Mouse (Mus musculus) urinary bladder, postnatal 0 days (tissue): ENCODE measurements around the gene Fau. TPM values are rescaled to one million over a fixed set of nuclear protein-coding genes. Genes with fewer than 3 reads are reported as not detected.

Experiments used
- microRNA-seq: library from miRNA; unstranded; fragments of <30 nt; microRNA quantifications from one replicate; pipeline ENCODE4, GENCODE M21; 2016
- polyA plus RNA-seq: library from polyadenylated mRNA; unstranded; fragments of >200 nt; fragmentation: Nextera tagmentation; extraction: Ambion mirVana; gene quantifications from 2 replicates; pipeline ENCODE4 v1.2.1, GENCODE M21; 2015

The Fau gene
- 611 and 659 TPM in 2 replicates for polyA plus RNA-seq

GRCm38 (mm10) chr19:6057313-6058096 lies at the start of gene Fau, which contains the start of gene Mrpl49:
Gene Fau (plus strand): TSS chr19:6057844.
Gene Mrpl49 (minus strand): TSS chr19:6057785.

GRCm38 (mm10) chr19:6015511-6016315 lies 41.9 kb upstream of the Fau start, which contains the start of gene Capn1:
Gene Capn1 (minus strand): TSS chr19:6015897.

GRCm38 (mm10) chr19:6046294-6047153 lies 11.1 kb upstream of the Fau start, which contains the start of gene Syvn1:
Gene Syvn1 (plus strand): TSS chr19:6046576.

GRCm38 (mm10) chr19:6061021-6061533 lies 3.4 kb downstream of the Fau start, which contains the start of gene Znhit2:
Gene Znhit2 (plus strand): TSS chr19:6061192.

GRCm38 (mm10) chr19:6067724-6068415 lies 10.2 kb downstream of the Fau start, which contains the start of gene Tm7sf2:
Gene Tm7sf2 (minus strand): TSS chr19:6068373.

GRCm38 (mm10) chr19:6076564-6077393 lies 19.1 kb downstream of the Fau start, which contains the start of gene Vps51:
Gene Vps51 (minus strand): TSS chr19:6077231.

GRCm38 (mm10) chr19:6079983-6080480 lies 22.4 kb downstream of the Fau start, which contains the start of gene Tmem262:
Gene Tmem262 (plus strand): TSS chr19:6080033.

GRCm38 (mm10) chr19:6082156-6082555 lies 24.5 kb downstream of the Fau start, which contains the start of gene Gm28374:
Gene Gm28374 (minus strand): TSS chr19:6082256.

GRCm38 (mm10) chr19:6084478-6085248 lies 27.0 kb downstream of the Fau start, which contains the start of the genes Zfpl1 and Cdca5:
Gene Zfpl1 (minus strand): TSS chr19:6084956.
Gene Cdca5 (plus strand): TSS chr19:6084983.

GRCm38 (mm10) chr19:6094119-6094518 lies 36.5 kb downstream of the Fau start, which contains the start of gene AC131692.1:
Gene AC131692.1 (plus strand): TSS chr19:6094419.

GRCm38 (mm10) chr19:6105586-6105985 lies 47.9 kb downstream of the Fau start, which contains the start of gene Naaladl1:
Gene Naaladl1 (plus strand): TSS chr19:6105782.

Small RNA genes within 50 kb of the gene (microRNA-seq; reads per million reads assigned to microRNA genes)
- gene Mir6988 = 1.5 reads per million

Other genes starting within 250 kb of the Fau start
- gene Frmd8, start 182.6 kb upstream of the Fau start, polyA plus RNA-seq = 14.8 and 15.1 TPM in 2 replicates
- gene Slc25a45, start 180.0 kb upstream of the Fau start, polyA plus RNA-seq = 3.7 and 4.5 TPM in 2 replicates
- 0.47 and 0.54 TPM in 2 replicates for gene Tigd3, start 163.7 kb upstream of the Fau start, polyA plus RNA-seq
- 52.6 and 59.0 TPM in 2 replicates for gene Dpf2, start 144.8 kb upstream of the Fau start, polyA plus RNA-seq
- 18.8 and 20.3 TPM in 2 replicates for gene Cdc42ep2, start 133.0 kb upstream of the Fau start, polyA plus RNA-seq
- 41.8 and 42.6 TPM in 2 replicates for gene Pola2, start 93.6 kb upstream of the Fau start, polyA plus RNA-seq
- gene Slc22a20, start 71.7 kb upstream of the Fau start, polyA plus RNA-seq = 0.31 and 0.34 TPM in 2 replicates
- 30.2 and 32.8 TPM in 2 replicates for gene Capn1, start 41.9 kb upstream of the Fau start, polyA plus RNA-seq
- 16.7 and 19.3 TPM in 2 replicates for gene Syvn1, start 11.3 kb upstream of the Fau start, polyA plus RNA-seq
- gene Mrpl49, start 59 bp upstream of the Fau start, polyA plus RNA-seq = 29.8 and 33.9 TPM in 2 replicates
- gene Znhit2, start 3.3 kb downstream of the Fau start, polyA plus RNA-seq = 27.6 and 28.5 TPM in 2 replicates
- gene Tm7sf2, start 10.5 kb downstream of the Fau start, polyA plus RNA-seq = 14.6 and 19.7 TPM in 2 replicates
- 37.0 and 41.4 TPM in 2 replicates for gene Vps51, start 19.4 kb downstream of the Fau start, polyA plus RNA-seq
- gene Tmem262, start 22.2 kb downstream of the Fau start, polyA plus RNA-seq = not detected in 2 replicates
- gene Gm28374, start 24.4 kb downstream of the Fau start, polyA plus RNA-seq = 0.35 and 0.64 TPM in 2 replicates
- 46.9 and 47.9 TPM in 2 replicates for gene Zfpl1, start 27.1 kb downstream of the Fau start, polyA plus RNA-seq
- 4.7 and 8.0 TPM in 2 replicates for gene Cdca5, start 27.1 kb downstream of the Fau start, polyA plus RNA-seq
- not detected in 2 replicates for gene AC131692.1, start 36.6 kb downstream of the Fau start, polyA plus RNA-seq
- gene Naaladl1, start 47.9 kb downstream of the Fau start, polyA plus RNA-seq = 0.08 TPM in 1 of 2 replicates, not detected in the other
- 23.3 and 26.6 TPM in 2 replicates for gene Sac3d1, start 60.8 kb downstream of the Fau start, polyA plus RNA-seq
- 14.6 and 15.8 TPM in 2 replicates for gene Snx15, start 70.5 kb downstream of the Fau start, polyA plus RNA-seq
- gene Batf2, start 83.1 kb downstream of the Fau start, polyA plus RNA-seq = 0.28 and 0.30 TPM in 2 replicates
- 54.9 and 59.2 TPM in 2 replicates for gene Arl2, start 83.7 kb downstream of the Fau start, polyA plus RNA-seq
- not detected in 2 replicates for gene Majin, start 126.5 kb downstream of the Fau start, polyA plus RNA-seq
- 0.37 and 0.65 TPM in 2 replicates for gene Gpha2, start 168.5 kb downstream of the Fau start, polyA plus RNA-seq
- gene Ppp2r5b, start 178.0 kb downstream of the Fau start, polyA plus RNA-seq = 19.3 and 25.7 TPM in 2 replicates
- gene Atg2a, start 183.8 kb downstream of the Fau start, polyA plus RNA-seq = 4.8 and 5.1 TPM in 2 replicates
- gene Ehd1, start 218.9 kb downstream of the Fau start, polyA plus RNA-seq = 117 and 130 TPM in 2 replicates
- 1.1 and 1.4 TPM in 2 replicates for gene Cdc42bpg, start 248.6 kb downstream of the Fau start, polyA plus RNA-seq